Mouse (Mus musculus): Measurements from ENCODE around the gene Cep128.

- TF ChIP-seq CTCF (IDR thresholded peaks at IDR 0.05; ENCODE audit: low read depth, low read length) (no peak), GATA2 (IDR thresholded peaks at IDR 0.05; ENCODE audit: borderline replicate concordance, low read depth, low read length) (no peak), GATA1 (IDR thresholded peaks at IDR 0.05; ENCODE audit: borderline replicate concordance, low read length) (no peak), POLR2AphosphoS5 (IDR thresholded peaks at IDR 0.05; ENCODE audit: insufficient replicate concordance, low read depth, low read length) (no peak)
These were observed 356.5 kb downstream of the Cep128 start for GRCm38 (mm10) chr12:91027681-91028080.

Data from G1E (cell line).